Mouse (Mus musculus) megakaryocyte-erythroid progenitor cell, adult 5-6 weeks (primary cell): ENCODE measurements around the gene Ntmt1. TPM values are rescaled to one million over a fixed set of nuclear protein-coding genes. Genes with fewer than 3 reads are reported as not detected.

Source experiments
- ATAC-seq: replicated peaks from 2 replicates; pipeline ENCODE4 v1.8.0; 2016; ENCODE audit warnings: mild to moderate bottlenecking, inconsistent platforms; ENCODE audit not compliant: severe bottlenecking, poor library complexity, low FRiP score, low TSS enrichment
- total RNA-seq, 2 experiments: library from RNA; stranded (forward) in 1 of 2; stranded (reverse) in 1 of 2; fragments of 200-1000, 215-1000 nt in 1 of 2; fragments of >200 nt in 1 of 2; fragmentation: Nextera tagmentation in 1 of 2; gene quantifications; 2 replicates each; pipeline ENCODE4 v1.2.3; 2014 to 2017

Ntmt1 gene
- total RNA-seq (2014; fragmentation: Nextera tagmentation), result 23.7 and 36.8 TPM in 2 replicates
- total RNA-seq (2017), result 9.8 and 14.7 TPM in 2 replicates

GRCm38 (mm10) chr2:30807648-30808295 is at the start of gene Ntmt1:
Gene Ntmt1 (plus strand): TSS chr2:30807826.
- peak; percentile 99 for ATAC-seq

GRCm38 (mm10) chr2:30758341-30759087 is 49.1 kb upstream of the Ntmt1 start:
- peak; percentile 53 for ATAC-seq

GRCm38 (mm10) chr2:30759088-30759374 is 48.6 kb upstream of the Ntmt1 start:
- no peak for ATAC-seq

GRCm38 (mm10) chr2:30759442-30759841 is 48.2 kb upstream of the Ntmt1 start:
- ATAC-seq, result no peak

- ATAC-seq, result no peak
Measured at GRCm38 (mm10) chr2:30759858-30760547, 47.6 kb upstream of the Ntmt1 start.

- no peak for ATAC-seq
Measured at GRCm38 (mm10) chr2:30760706-30761105, 46.9 kb upstream of the Ntmt1 start.

GRCm38 (mm10) chr2:30766446-30766845 is 41.2 kb upstream of the Ntmt1 start:
- ATAC-seq, result no peak

GRCm38 (mm10) chr2:30767626-30768240 is 39.9 kb upstream of the Ntmt1 start:
- ATAC-seq, result no peak

GRCm38 (mm10) chr2:30768529-30768928 is 39.1 kb upstream of the Ntmt1 start:
- no peak for ATAC-seq

GRCm38 (mm10) chr2:30769187-30769586 is 38.4 kb upstream of the Ntmt1 start:
- no peak; the same call in 1 of the 2 replicates for ATAC-seq

GRCm38 (mm10) chr2:30771368-30771805 is 36.2 kb upstream of the Ntmt1 start:
- no peak for ATAC-seq

- peak; percentile 90 for ATAC-seq
Measured at GRCm38 (mm10) chr2:30771806-30772460, 35.7 kb upstream of the Ntmt1 start.

GRCm38 (mm10) chr2:30772581-30773312 is 34.9 kb upstream of the Ntmt1 start:
- no peak for ATAC-seq

GRCm38 (mm10) chr2:30773313-30774005 is 34.2 kb upstream of the Ntmt1 start:
- no peak for ATAC-seq

GRCm38 (mm10) chr2:30775955-30776354 is 31.7 kb upstream of the Ntmt1 start:
- no peak for ATAC-seq

- no peak for ATAC-seq
Measured at GRCm38 (mm10) chr2:30777266-30777665, 30.4 kb upstream of the Ntmt1 start.

- ATAC-seq, result no peak
Measured at GRCm38 (mm10) chr2:30778235-30778634, 29.4 kb upstream of the Ntmt1 start.

GRCm38 (mm10) chr2:30779241-30779640 is 28.4 kb upstream of the Ntmt1 start:
- no peak for ATAC-seq
